Mouse (Mus musculus) neural tube, embryonic 10.5 days (tissue): ENCODE measurements around the gene Adgrl1.
"Not testable (repeated sequence)": the region's sequence is repeated elsewhere in the genome, so short reads cannot be mapped to it uniquely, and the experiment has no call there.

ENCODE experiments used
- DNase-seq: peaks from one replicate; pipeline ENCODE4 v3.0.0-alpha.2; 2017; ENCODE audit warnings: low spot score; ENCODE audit errors: extremely low spot score

Adgrl1 gene

GRCm38 (mm10) chr8:83954749-83955105, 54.8 kb downstream of the Adgrl1 start:
- DNase-seq = no peak

- peak; percentile 97 for DNase-seq
Observed at GRCm38 (mm10) chr8:83955106-83955957, 55.4 kb downstream of the Adgrl1 start, which contains the start of the genes Gm10644 and Asf1b. Gm10644 (minus strand) TSS chr8:83955205. Asf1b (plus strand) TSS chr8:83955507.

GRCm38 (mm10) chr8:83955958-83956218, 56.0 kb downstream of the Adgrl1 start:
- DNase-seq = no peak

- no peak for DNase-seq
Observed at GRCm38 (mm10) chr8:83956789-83957188, 56.9 kb downstream of the Adgrl1 start.

- no peak for DNase-seq
Observed at GRCm38 (mm10) chr8:83964015-83964765, 64.3 kb downstream of the Adgrl1 start.

GRCm38 (mm10) chr8:83967701-83968100, 67.8 kb downstream of the Adgrl1 start:
- DNase-seq = no peak

- DNase-seq = no peak
Observed at GRCm38 (mm10) chr8:83971121-83971520, 71.2 kb downstream of the Adgrl1 start.

GRCm38 (mm10) chr8:83971661-83972060, 71.8 kb downstream of the Adgrl1 start:
- DNase-seq = no peak

- peak; percentile 97 for DNase-seq
Observed at GRCm38 (mm10) chr8:83972150-83973120, 72.5 kb downstream of the Adgrl1 start, which contains the start of gene Prkaca. Prkaca (plus strand) TSS chr8:83972993.

- DNase-seq = no peak
Observed at GRCm38 (mm10) chr8:83973161-83974031, 73.5 kb downstream of the Adgrl1 start.

- no peak for DNase-seq
Observed at GRCm38 (mm10) chr8:83974521-83974920, 74.6 kb downstream of the Adgrl1 start.

GRCm38 (mm10) chr8:83976101-83976630, 76.3 kb downstream of the Adgrl1 start:
- DNase-seq = no peak

- DNase-seq = no peak
Observed at GRCm38 (mm10) chr8:83976779-83977350, 77.0 kb downstream of the Adgrl1 start.

GRCm38 (mm10) chr8:83977646-83978045, 77.7 kb downstream of the Adgrl1 start:
- DNase-seq = no peak

- DNase-seq = no peak
Observed at GRCm38 (mm10) chr8:83978200-83978599, 78.3 kb downstream of the Adgrl1 start.

- no peak for DNase-seq
Observed at GRCm38 (mm10) chr8:83980250-83980649, 80.3 kb downstream of the Adgrl1 start.

GRCm38 (mm10) chr8:83980845-83981244, 80.9 kb downstream of the Adgrl1 start:
- DNase-seq = no peak

- no peak for DNase-seq
Observed at GRCm38 (mm10) chr8:83981533-83981932, 81.6 kb downstream of the Adgrl1 start.

- DNase-seq = no peak
Observed at GRCm38 (mm10) chr8:83982449-83982848, 82.5 kb downstream of the Adgrl1 start.

GRCm38 (mm10) chr8:83983222-83983621, 83.3 kb downstream of the Adgrl1 start:
- DNase-seq = not testable (repeated sequence)
